Mouse (Mus musculus): ENCODE measurements around the gene Vmn2r63. TPM values are rescaled to one million over a fixed set of nuclear protein-coding genes. Genes with fewer than 3 reads are reported as not detected.
"Not testable (repeated sequence)": the region's sequence is repeated elsewhere in the genome, so short reads cannot be mapped to it uniquely, and the experiment has no call there.

Gene Vmn2r63
- not detected in 2 replicates for polyA plus RNA-seq (2012; rRNA removed)
- not detected in 2 replicates for polyA plus RNA-seq (2014; fragmentation: Nextera tagmentation; extraction: Ambion mirVana)

GRCm38 (mm10) chr7:42933722-42934121, at the start of gene Vmn2r63:
Gene Vmn2r63, minus strand, starts transcription at chr7:42933822.
- H3K27me3 ChIP-seq (ENCODE audit: control insufficient read depth, insufficient read depth, low read length); H3K4me3 ChIP-seq (replicated peaks; ENCODE audit: low read length); ATAC-seq (ENCODE audit: low FRiP score, low read depth); H3K36me3 ChIP-seq (ENCODE audit: control insufficient read depth, insufficient read depth, low read length); DNase-seq (ENCODE audit: low spot score); H3K9me3 ChIP-seq (ENCODE audit: control insufficient read depth, low read length); H3K9ac ChIP-seq (ENCODE audit: low read depth, low read length, severe bottlenecking); H3K4me1 ChIP-seq (ENCODE audit: control insufficient read depth, insufficient read depth, low read length); H3K27ac ChIP-seq (replicated peaks; ENCODE audit: low read depth, low read length); H3K4me2 ChIP-seq (replicated peaks; ENCODE audit: low read depth, low read length, severe bottlenecking): not testable (repeated sequence)

- H3K36me3 ChIP-seq (ENCODE audit: control insufficient read depth, insufficient read depth, low read length) = no peaks in the 10 kb centered on the region
- no peak overlapping the region for H3K4me3 ChIP-seq (replicated peaks; ENCODE audit: low read length)
- no peak overlapping the region for H3K27ac ChIP-seq (replicated peaks; ENCODE audit: low read depth, low read length)
- ATAC-seq (ENCODE audit: low FRiP score, low read depth) (no peak), DNase-seq (ENCODE audit: low spot score) (no peak)
- H3K4me1 ChIP-seq (ENCODE audit: control insufficient read depth, insufficient read depth, low read length) = no peaks in the 10 kb centered on the region
- no peaks in the 10 kb centered on the region for H3K27me3 ChIP-seq (ENCODE audit: control insufficient read depth, insufficient read depth, low read length)
- WGBS = 89% methylated on average over 10 of the region's 10 CpGs
- no peak overlapping the region for H3K4me2 ChIP-seq (replicated peaks; ENCODE audit: low read depth, low read length, severe bottlenecking)
- no peak for TF ChIP-seq POLR2A (IDR thresholded peaks at IDR 0.05; ENCODE audit: borderline replicate concordance, extremely low read depth, insufficient read depth, insufficient read length)
- H3K9me3 ChIP-seq (ENCODE audit: control insufficient read depth, low read length) = peaks cover 39% of the 10 kb centered on the region
- no peak overlapping the region for H3K9ac ChIP-seq (ENCODE audit: low read depth, low read length, severe bottlenecking)
These were observed 47.1 kb upstream of the Vmn2r63 start for GRCm38 (mm10) chr7:42980739-42981138.

GRCm38 (mm10) chr7:42980098-42980497, 46.5 kb upstream of the Vmn2r63 start:
- no peak for TF ChIP-seq POLR2A (IDR thresholded peaks at IDR 0.05; ENCODE audit: borderline replicate concordance, extremely low read depth, insufficient read depth, insufficient read length)
- no peak overlapping the region for H3K4me3 ChIP-seq (replicated peaks; ENCODE audit: low read length)
- H3K9me3 ChIP-seq (ENCODE audit: control insufficient read depth, low read length) = peaks cover 39% of the 10 kb centered on the region
- H3K27ac ChIP-seq (replicated peaks; ENCODE audit: low read depth, low read length) = no peak overlapping the region
- no peaks in the 10 kb centered on the region for H3K27me3 ChIP-seq (ENCODE audit: control insufficient read depth, insufficient read depth, low read length)
- no peaks in the 10 kb centered on the region for H3K36me3 ChIP-seq (ENCODE audit: control insufficient read depth, insufficient read depth, low read length)
- WGBS = 83% methylated on average over 11 of the region's 11 CpGs
- no peak overlapping the region for H3K4me2 ChIP-seq (replicated peaks; ENCODE audit: low read depth, low read length, severe bottlenecking)
- H3K9ac ChIP-seq (ENCODE audit: low read depth, low read length, severe bottlenecking) = no peak overlapping the region
- ATAC-seq (ENCODE audit: low FRiP score, low read depth) = no peak
- no peaks in the 10 kb centered on the region for H3K4me1 ChIP-seq (ENCODE audit: control insufficient read depth, insufficient read depth, low read length)
- DNase-seq (ENCODE audit: low spot score) = no peak

DNA sequence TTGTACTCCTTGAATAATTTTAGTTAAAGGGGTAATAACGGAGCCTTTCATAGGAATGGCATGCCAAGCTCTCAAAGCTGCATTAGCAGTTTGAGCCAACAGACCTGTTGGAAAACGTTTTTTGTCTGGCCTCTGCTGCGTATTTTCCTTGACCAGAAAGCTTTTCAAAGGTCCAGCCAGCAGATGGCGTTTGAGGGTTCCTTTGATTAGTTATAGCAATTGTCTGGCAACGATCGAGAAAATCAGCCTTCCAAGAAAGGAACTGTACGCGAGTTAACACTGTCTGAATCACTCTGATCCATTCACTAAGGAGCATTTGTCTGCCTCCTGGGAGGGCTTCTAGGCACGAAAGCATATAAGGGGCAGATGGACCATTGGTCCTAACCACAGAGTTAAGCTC, 31.6 kb upstream of the Vmn2r63 start:
- H3K36me3 ChIP-seq (ENCODE audit: control insufficient read depth, insufficient read depth, low read length) = no peaks in the 10 kb centered on the region
- DNase-seq (ENCODE audit: low spot score) = no peak
- no peak for ATAC-seq (ENCODE audit: low FRiP score, low read depth)
- H3K4me2 ChIP-seq (replicated peaks; ENCODE audit: low read depth, low read length, severe bottlenecking) = no peak overlapping the region
- H3K9ac ChIP-seq (ENCODE audit: low read depth, low read length, severe bottlenecking) = no peak overlapping the region
- 69% methylated on average over 9 of the region's 9 CpGs for WGBS
- H3K4me1 ChIP-seq (ENCODE audit: control insufficient read depth, insufficient read depth, low read length) = no peaks in the 10 kb centered on the region
- H3K4me3 ChIP-seq (replicated peaks; ENCODE audit: low read length) = no peak overlapping the region
- peaks cover 22% of the 10 kb centered on the region for H3K9me3 ChIP-seq (ENCODE audit: control insufficient read depth, low read length)
- no peak for TF ChIP-seq POLR2A (IDR thresholded peaks at IDR 0.05; ENCODE audit: borderline replicate concordance, extremely low read depth, insufficient read depth, insufficient read length)
- no peaks in the 10 kb centered on the region for H3K27me3 ChIP-seq (ENCODE audit: control insufficient read depth, insufficient read depth, low read length)
- no peak overlapping the region for H3K27ac ChIP-seq (replicated peaks; ENCODE audit: low read depth, low read length)

DNA sequence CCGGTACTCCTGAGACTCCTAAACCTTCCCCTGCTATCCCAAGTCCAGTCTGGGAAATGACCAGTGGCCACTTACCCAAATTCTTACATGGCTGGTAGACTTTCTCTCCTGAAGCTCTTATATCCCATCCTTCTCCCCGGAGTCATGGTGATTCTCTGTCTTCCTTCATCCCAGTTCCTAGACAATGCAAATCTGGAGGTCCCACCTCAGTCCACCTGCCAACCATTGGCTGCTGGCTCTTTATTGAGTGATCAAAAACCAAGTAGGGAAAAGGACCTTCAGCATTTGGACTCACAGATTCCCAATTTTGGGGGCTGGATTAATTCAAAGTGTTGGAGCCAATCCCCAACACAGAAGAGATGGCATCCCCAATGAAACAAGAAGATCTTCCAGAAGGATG, 35.6 kb downstream of the Vmn2r63 start:
- not testable (repeated sequence) for H3K27ac ChIP-seq (replicated peaks; ENCODE audit: low read depth, low read length); H3K9me3 ChIP-seq (ENCODE audit: control insufficient read depth, low read length); H3K4me2 ChIP-seq (replicated peaks; ENCODE audit: low read depth, low read length, severe bottlenecking); H3K27me3 ChIP-seq (ENCODE audit: control insufficient read depth, insufficient read depth, low read length); DNase-seq (ENCODE audit: low spot score); H3K9ac ChIP-seq (ENCODE audit: low read depth, low read length, severe bottlenecking); H3K36me3 ChIP-seq (ENCODE audit: control insufficient read depth, insufficient read depth, low read length); H3K4me1 ChIP-seq (ENCODE audit: control insufficient read depth, insufficient read depth, low read length); ATAC-seq (ENCODE audit: low FRiP score, low read depth); H3K4me3 ChIP-seq (replicated peaks; ENCODE audit: low read length)
- WGBS = 91% methylated on average over 2 of the region's 2 CpGs

- H3K9ac ChIP-seq (ENCODE audit: low read depth, low read length, severe bottlenecking) = no peak overlapping the region
- ATAC-seq (ENCODE audit: low FRiP score, low read depth) (no peak), DNase-seq (ENCODE audit: low spot score) (no peak)
- no peak overlapping the region for H3K27ac ChIP-seq (replicated peaks; ENCODE audit: low read depth, low read length)
- no peak overlapping the region for H3K4me3 ChIP-seq (replicated peaks; ENCODE audit: low read length)
- TF ChIP-seq POLR2A (IDR thresholded peaks at IDR 0.05; ENCODE audit: borderline replicate concordance, extremely low read depth, insufficient read depth, insufficient read length) = no peak
- 43% methylated on average over 22 of the region's 23 CpGs for WGBS
- no peaks in the 10 kb centered on the region for H3K27me3 ChIP-seq (ENCODE audit: control insufficient read depth, insufficient read depth, low read length)
- no peak overlapping the region for H3K4me2 ChIP-seq (replicated peaks; ENCODE audit: low read depth, low read length, severe bottlenecking)
- H3K9me3 ChIP-seq (ENCODE audit: control insufficient read depth, low read length) = peaks cover 3% of the 10 kb centered on the region
- H3K4me1 ChIP-seq (ENCODE audit: control insufficient read depth, insufficient read depth, low read length) = no peaks in the 10 kb centered on the region
- H3K36me3 ChIP-seq (ENCODE audit: control insufficient read depth, insufficient read depth, low read length) = no peaks in the 10 kb centered on the region
These were observed 55.5 kb downstream of the Vmn2r63 start for GRCm38 (mm10) chr7:42878090-42878489.

GRCm38 (mm10) chr7:42866801-42867458, 66.7 kb downstream of the Vmn2r63 start, which contains the start of gene Gm2381:
Gene Gm2381, minus strand, starts transcription at chr7:42867234.
- H3K4me3 ChIP-seq (replicated peaks; ENCODE audit: low read length); H3K4me1 ChIP-seq (ENCODE audit: control insufficient read depth, insufficient read depth, low read length); H3K4me2 ChIP-seq (replicated peaks; ENCODE audit: low read depth, low read length, severe bottlenecking); H3K27ac ChIP-seq (replicated peaks; ENCODE audit: low read depth, low read length); ATAC-seq (ENCODE audit: low FRiP score, low read depth); H3K9me3 ChIP-seq (ENCODE audit: control insufficient read depth, low read length); H3K9ac ChIP-seq (ENCODE audit: low read depth, low read length, severe bottlenecking); DNase-seq (ENCODE audit: low spot score); H3K27me3 ChIP-seq (ENCODE audit: control insufficient read depth, insufficient read depth, low read length); H3K36me3 ChIP-seq (ENCODE audit: control insufficient read depth, insufficient read depth, low read length): not testable (repeated sequence)
- 78% methylated on average over 8 of the region's 8 CpGs for WGBS

All from limb, embryonic 14.5 days (tissue).